Comparison of ENCODE assay signal across 11 mouse cellular contexts in genomic region chr4:133052029-133052745, GRCm38 (mm10). TPM values are rescaled to one million over a fixed set of nuclear protein-coding genes. Genes with fewer than 3 reads are reported as not detected.
DNase-seq lines count a peak whose midpoint lies in the region; ATAC-seq and TF ChIP-seq lines count a peak whose summit lies in the region.
"Had no signal": no experiment of that assay in that cellular context is flagged by ENCODE, and none has a peak within 500 bp of the region (broad histone marks: within the 10 kb centered on the region; RNA-seq: fewer than 3 reads in every experiment).

No protein-coding gene starts in this region.

- no peaks in the 10 kb centered on the region for H3K9me3 ChIP-seq in lung, embryonic 14.5 days (ENCODE audit: low read depth, low read length)
- H3K9me3 ChIP-seq in lung, postnatal 0 days (ENCODE audit: low read length): no peaks in the 10 kb centered on the region
- no peaks in the 10 kb centered on the region for H3K9me3 ChIP-seq in intestine, embryonic 15.5 days
- no peaks in the 10 kb centered on the region for H3K9me3 ChIP-seq in liver, embryonic 11.5 days (ENCODE audit: control insufficient read depth, low read length)

- H3K27ac ChIP-seq in lung, embryonic 14.5 days (ENCODE audit: low read depth): peak overlapping the region; percentile 60; the same call in 1 of the 2 replicates
- H3K27ac ChIP-seq in lung, postnatal 0 days (ENCODE audit: low read length): no peak overlapping the region
- peak overlapping the region; percentile 54; the same call in 1 of the 2 replicates for H3K27ac ChIP-seq in intestine, embryonic 15.5 days
- H3K27ac ChIP-seq in olfactory bulb, adult 2 months (ENCODE audit: insufficient read depth, low read depth, low read length): peak overlapping the region; percentile 35
- no peak overlapping the region for H3K27ac ChIP-seq in liver, embryonic 11.5 days (ENCODE audit: low read depth, low read length)

- H3K27me3 ChIP-seq in lung, embryonic 14.5 days (ENCODE audit: insufficient read depth, low read length): no peaks in the 10 kb centered on the region
- H3K27me3 ChIP-seq in lung, postnatal 0 days (replicated peaks; ENCODE audit: insufficient read depth, low read length): no peaks in the 10 kb centered on the region
- no peaks in the 10 kb centered on the region for H3K27me3 ChIP-seq in intestine, embryonic 15.5 days (replicated peaks)
- H3K27me3 ChIP-seq in liver, embryonic 11.5 days (replicated peaks; ENCODE audit: control insufficient read depth, insufficient read depth, low read length): no peaks in the 10 kb centered on the region

- TF ChIP-seq EP300 in lung, postnatal 0 days (IDR thresholded peaks at IDR 0.05): no peak

- no peak overlapping the region for H3K9ac ChIP-seq in lung, embryonic 14.5 days
- H3K9ac ChIP-seq in lung, postnatal 0 days (replicated peaks; ENCODE audit: low read depth): no peak overlapping the region; the same call in 1 of the 2 replicates
- H3K9ac ChIP-seq in intestine, embryonic 15.5 days: no peak overlapping the region
- H3K9ac ChIP-seq in liver, embryonic 11.5 days (ENCODE audit: low read depth, low read length): no peak overlapping the region

- peaks cover 16% of the 10 kb centered on the region; the same call in 1 of the 2 replicates for H3K36me3 ChIP-seq in lung, embryonic 14.5 days (ENCODE audit: insufficient read depth)
- no peaks in the 10 kb centered on the region for H3K36me3 ChIP-seq in lung, postnatal 0 days (ENCODE audit: insufficient read depth, low read length)
- no peaks in the 10 kb centered on the region for H3K36me3 ChIP-seq in intestine, embryonic 15.5 days
- no peaks in the 10 kb centered on the region for H3K36me3 ChIP-seq in liver, embryonic 11.5 days (ENCODE audit: control insufficient read depth, insufficient read depth, low read length)

- DNase-seq in embryo, embryonic 10 days (ENCODE audit: low spot score): peak; percentile 55
- DNase-seq in embryo, embryonic 9.5 days (ENCODE audit: extremely low spot score): no peak
- no peak for DNase-seq in lung, embryonic 14.5 days
- no peak for DNase-seq in lung, postnatal 0 days (ENCODE audit: low spot score)
- no peak for DNase-seq in left cerebral cortex, adult 18-20 months (ENCODE audit: low spot score in 2 of 2)
- no peak for DNase-seq in liver, embryonic 11.5 days (ENCODE audit: low spot score)
- DNase-seq: cerebellum, postnatal 36 days; kidney, adult 11 months; lung, postnatal 10 days had no signal

- H3K4me3 ChIP-seq in lung, embryonic 14.5 days (ENCODE audit: low read depth, low read length): no peak overlapping the region
- no peak overlapping the region for H3K4me3 ChIP-seq in lung, postnatal 0 days (ENCODE audit: low read depth, low read length)
- no peak overlapping the region for H3K4me3 ChIP-seq in intestine, embryonic 15.5 days (replicated peaks)
- H3K4me3 ChIP-seq in olfactory bulb, adult 2 months (ENCODE audit: insufficient read depth, low read depth, low read length): no peak overlapping the region
- no peak overlapping the region for H3K4me3 ChIP-seq in liver, embryonic 11.5 days (ENCODE audit: low read depth, low read length)

- H3K4me1 ChIP-seq in lung, embryonic 14.5 days (ENCODE audit: insufficient read depth): peaks cover 49% of the 10 kb centered on the region
- H3K4me1 ChIP-seq in lung, postnatal 0 days (ENCODE audit: insufficient read depth, low read depth, low read length): peaks cover 17% of the 10 kb centered on the region
- peaks cover 86% of the 10 kb centered on the region for H3K4me1 ChIP-seq in intestine, embryonic 15.5 days (replicated peaks)
- H3K4me1 ChIP-seq in olfactory bulb, adult 2 months (ENCODE audit: control insufficient read depth, insufficient read depth, low read length): peaks cover 71% of the 10 kb centered on the region
- H3K4me1 ChIP-seq in liver, embryonic 11.5 days (replicated peaks; ENCODE audit: control insufficient read depth, insufficient read depth, low read length): peaks cover 63% of the 10 kb centered on the region

- ATAC-seq in lung, embryonic 14.5 days (ENCODE audit: insufficient read depth): no peak
- ATAC-seq in lung, postnatal 0 days: no peak
- no peak for ATAC-seq in intestine, embryonic 15.5 days
- ATAC-seq in liver, embryonic 11.5 days (replicated peaks; ENCODE audit: low FRiP score): no peak

- no peak overlapping the region for H3K4me2 ChIP-seq in lung, embryonic 14.5 days
- H3K4me2 ChIP-seq in lung, postnatal 0 days (replicated peaks; ENCODE audit: low read depth, low read length): no peak overlapping the region
- H3K4me2 ChIP-seq in intestine, embryonic 15.5 days (replicated peaks): no peak overlapping the region
- no peak overlapping the region for H3K4me2 ChIP-seq in liver, embryonic 11.5 days

- no peak for TF ChIP-seq CTCF in lung, embryonic 14.5 days (IDR thresholded peaks at IDR 0.05; ENCODE audit: low read depth)
- TF ChIP-seq CTCF in lung, postnatal 0 days (IDR thresholded peaks at IDR 0.05): no peak
- no peak for TF ChIP-seq CTCF in olfactory bulb, adult 2 months (IDR thresholded peaks at IDR 0.05; ENCODE audit: insufficient read depth, low read depth, low read length)

- 51% methylated on average over 6 of the region's 6 CpGs for WGBS in lung, embryonic 14.5 days
- WGBS in lung, postnatal 0 days: 59% methylated on average over 6 of the region's 6 CpGs
- WGBS in intestine, embryonic 15.5 days: 39% methylated on average over 6 of the region's 6 CpGs
- WGBS in olfactory bulb, adult 2 months: 30% methylated on average over 6 of the region's 6 CpGs
- 65% methylated on average over 6 of the region's 6 CpGs for WGBS in liver, embryonic 11.5 days

- TF ChIP-seq POLR2A in olfactory bulb, adult 2 months (IDR thresholded peaks at IDR 0.05; ENCODE audit: insufficient read depth, low read depth, low read length): no peak

RNA-seq across cellular contexts. Expression of gene Ahdc1, which starts 41.1 kb away (rescaled TPM):
- polyA plus RNA-seq in lung, embryonic 14.5 days (2014; fragmentation: Nextera tagmentation; extraction: Ambion mirVana): 10.2 and 10.5 TPM in 2 replicates
- 3.9 and 4.4 TPM in 2 replicates for polyA plus RNA-seq in lung, postnatal 0 days (2015; fragmentation: Nextera tagmentation; extraction: Ambion mirVana)
- 5.4 and 6.3 TPM in 2 replicates for polyA plus RNA-seq in intestine, embryonic 15.5 days (2015; fragmentation: Nextera tagmentation; extraction: Ambion mirVana)
- not detected in 2 replicates for polyA plus RNA-seq in olfactory bulb, adult 2 months (2012; ENCODE audit: insufficient read depth, insufficient read length, low replicate concordance, missing spikeins)
- total RNA-seq in left cerebral cortex, adult 18-20 months (2021): 100 to 1,000 TPM; 108 to 121 TPM
- 5.1 and 6.1 TPM in 2 replicates for polyA plus RNA-seq in liver, embryonic 11.5 days (2014; fragmentation: Nextera tagmentation; extraction: Ambion mirVana)

Comparison
In these comparisons a context has a peak if more than half of its experiments do, and no peak if none do; other contexts are left out.
1. H3K27ac ChIP-seq: peak in lung, embryonic 14.5 days (single experiment), intestine, embryonic 15.5 days (single experiment) and olfactory bulb, adult 2 months (single experiment); none in lung, postnatal 0 days (single experiment) and liver, embryonic 11.5 days (single experiment).